Mouse (Mus musculus): ENCODE measurements around the gene Rxra. TPM values are rescaled to one million over a fixed set of nuclear protein-coding genes. Genes with fewer than 3 reads are reported as not detected.

Gene Rxra
- polyA plus RNA-seq, 1 experiment from 2014 or later, result 9.5 TPM

DNA sequence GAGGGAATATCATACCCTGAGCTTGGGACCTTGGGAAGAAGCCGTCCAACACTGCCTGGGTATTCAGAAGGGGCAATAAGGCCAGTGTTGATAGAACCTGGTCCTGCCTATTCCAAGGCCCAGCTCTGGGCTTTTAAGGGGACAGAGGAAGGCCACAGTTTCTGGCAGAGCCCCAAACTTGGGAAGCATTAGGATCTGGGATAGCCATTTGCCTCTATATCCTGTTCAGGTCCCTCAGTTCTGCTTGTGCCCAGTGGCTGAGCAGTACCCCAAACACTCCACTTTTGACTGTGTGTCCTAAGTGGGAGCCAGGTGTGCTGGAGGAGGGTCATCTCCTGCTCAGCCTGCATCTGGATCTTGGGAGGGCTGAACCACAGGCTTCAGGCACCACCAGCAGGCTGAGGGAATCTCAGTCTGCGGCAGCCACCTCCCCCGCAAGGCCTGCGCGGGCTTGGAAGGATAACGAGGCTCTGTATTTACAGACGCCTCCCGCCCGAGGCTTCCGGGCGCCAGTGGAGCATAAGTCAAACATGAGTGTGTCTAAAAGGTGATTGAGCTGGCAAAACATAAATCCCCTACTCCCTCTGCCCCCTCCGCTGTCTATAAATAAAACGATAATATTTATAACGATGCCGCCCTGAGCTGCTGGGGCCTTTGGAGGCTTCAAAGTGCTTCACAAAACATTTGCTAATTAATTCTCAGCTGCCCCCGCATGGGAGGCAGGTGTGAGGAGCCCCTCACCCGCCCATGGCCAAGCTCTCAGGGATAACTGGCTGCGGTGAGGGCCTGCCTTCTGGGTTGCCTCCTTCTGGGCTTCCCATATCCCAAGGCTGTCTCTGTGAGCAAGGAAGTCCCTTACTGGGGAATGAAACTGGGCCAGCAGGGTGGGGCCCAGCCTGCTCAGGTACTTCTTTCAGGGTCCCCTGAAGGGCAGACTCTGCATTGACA, 69.7 kb downstream of the Rxra start:
- Histone ChIP-seq H3K36me3 (peaks cover 39% of the 10 kb centered on the region), H3K4me1 (peaks cover 42% of the 10 kb centered on the region), H3K4me3 (no peak overlapping the region), H3K27me3 (no peaks in the 10 kb centered on the region), H3K9ac (replicated peaks) (no peak overlapping the region), H3K4me2 (replicated peaks) (no peak overlapping the region), H3K27ac (replicated peaks) (peak overlapping the region; percentile 39), H3K9me3 (no peaks in the 10 kb centered on the region)
- 30% methylated on average over 18 of the region's 18 CpGs for whole genome bisulfite sequencing
- peak; percentile 47; the same call in 1 of the 2 replicates for ATAC-seq (ENCODE audit: low FRiP score, low read depth)

DNA sequence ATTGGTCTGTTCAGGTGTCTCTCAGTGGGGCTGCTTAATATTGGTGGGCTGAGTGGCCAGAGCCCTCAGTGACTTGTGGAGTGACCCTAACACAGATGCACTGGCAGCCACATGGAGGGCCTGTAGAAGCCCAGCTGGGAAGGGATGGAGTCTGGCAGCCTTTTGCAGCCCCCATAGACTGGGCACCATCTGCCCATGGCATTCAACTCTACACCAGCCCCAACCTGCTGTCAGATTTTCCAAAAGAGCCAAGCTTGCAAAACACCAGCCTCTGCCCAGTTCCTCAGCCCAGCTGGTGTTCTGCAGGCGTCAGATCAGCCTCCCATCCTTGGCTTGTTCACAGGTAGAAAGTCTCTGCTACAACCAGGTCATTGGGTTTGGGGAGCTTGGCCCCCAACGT, 70.6 kb downstream of the Rxra start:
- Histone ChIP-seq H3K27ac (replicated peaks) (0 out of 2 replicates have a peak overlapping the region, but pooled peaks have one; percentile 30), H3K9me3 (no peaks in the 10 kb centered on the region), H3K9ac (replicated peaks) (no peak overlapping the region), H3K4me1 (peaks cover 38% of the 10 kb centered on the region), H3K4me2 (replicated peaks) (no peak overlapping the region), H3K36me3 (peaks cover 35% of the 10 kb centered on the region), H3K4me3 (no peak overlapping the region), H3K27me3 (no peaks in the 10 kb centered on the region)
- ATAC-seq (ENCODE audit: low FRiP score, low read depth), result no peak
- 45% methylated on average over 2 of the region's 2 CpGs for WGBS

DNA sequence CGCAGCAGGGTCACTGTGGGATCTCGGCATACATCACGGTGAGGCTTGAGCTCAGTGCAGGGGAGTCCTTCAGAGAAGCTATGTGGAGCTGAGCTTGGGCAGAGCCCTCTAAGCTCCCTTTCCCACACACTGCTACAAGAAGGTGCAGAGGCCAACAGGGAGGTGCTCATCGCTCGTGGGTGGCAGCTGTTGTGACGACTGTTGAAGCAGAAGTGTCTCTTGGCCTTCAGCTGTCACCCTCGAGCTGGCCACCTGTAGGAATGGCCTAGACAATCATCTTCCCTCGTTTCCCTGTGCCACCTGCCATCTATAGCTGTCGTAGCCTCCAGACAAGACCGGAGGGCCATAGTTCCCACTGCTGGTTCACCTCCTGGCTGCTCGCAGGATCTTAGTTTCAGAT, 72.7 kb downstream of the Rxra start:
- ATAC-seq (ENCODE audit: low FRiP score, low read depth), result no peak
- H3K4me1 ChIP-seq, result peaks cover 37% of the 10 kb centered on the region
- no peaks in the 10 kb centered on the region for H3K27me3 ChIP-seq
- no peaks in the 10 kb centered on the region for H3K9me3 ChIP-seq
- H3K36me3 ChIP-seq, result peaks cover 45% of the 10 kb centered on the region
- no peak overlapping the region for H3K27ac ChIP-seq (replicated peaks)
- no peak overlapping the region for H3K4me3 ChIP-seq
- H3K9ac ChIP-seq (replicated peaks), result no peak overlapping the region
- 90% methylated on average over 11 of the region's 11 CpGs for WGBS
- H3K4me2 ChIP-seq (replicated peaks), result no peak overlapping the region

DNA sequence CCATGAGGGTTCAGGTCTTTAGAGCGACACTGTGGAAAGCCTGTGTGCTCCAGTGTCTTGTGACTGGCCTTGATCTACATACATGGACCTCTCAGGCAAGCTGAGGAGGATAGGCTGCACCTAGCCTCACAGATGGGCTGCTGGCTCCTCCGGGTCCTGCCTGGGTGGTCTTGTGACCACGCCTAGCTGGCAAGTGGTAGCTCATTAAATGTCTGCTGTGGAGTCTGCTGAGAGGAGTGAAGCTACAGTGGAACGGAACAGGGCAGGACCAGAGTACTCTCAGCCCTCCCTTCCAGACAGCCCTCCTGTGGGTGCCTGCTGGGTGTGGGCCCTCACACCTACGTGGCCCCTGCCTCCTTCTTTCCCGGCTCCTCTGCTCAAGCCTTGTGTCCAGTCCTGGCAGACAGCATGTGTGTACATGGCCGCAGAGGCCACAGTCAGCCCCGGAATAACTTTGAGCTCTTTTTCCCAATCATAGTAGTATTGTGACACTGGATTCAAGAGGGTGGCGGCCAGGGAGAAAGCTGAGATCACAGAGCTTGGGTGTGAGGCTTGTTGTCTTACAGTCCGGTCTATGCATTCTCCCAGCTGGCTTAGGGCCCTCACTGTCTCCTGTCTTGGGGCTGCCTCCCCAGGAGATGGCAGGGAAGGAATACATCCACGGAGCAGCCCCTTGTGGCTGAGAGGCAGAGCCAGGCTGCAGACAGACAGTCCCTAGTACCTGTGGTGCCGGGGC, 74.3 kb downstream of the Rxra start:
- no peak overlapping the region for H3K4me2 ChIP-seq (replicated peaks)
- no peaks in the 10 kb centered on the region for H3K27me3 ChIP-seq
- peaks cover 45% of the 10 kb centered on the region for H3K36me3 ChIP-seq
- no peak overlapping the region for H3K27ac ChIP-seq (replicated peaks)
- H3K4me1 ChIP-seq, result peaks cover 31% of the 10 kb centered on the region
- no peak overlapping the region for H3K9ac ChIP-seq (replicated peaks)
- H3K9me3 ChIP-seq, result no peaks in the 10 kb centered on the region
- no peak for ATAC-seq (ENCODE audit: low FRiP score, low read depth)
- 78% methylated on average over 12 of the region's 12 CpGs for WGBS
- no peak overlapping the region for H3K4me3 ChIP-seq

DNA sequence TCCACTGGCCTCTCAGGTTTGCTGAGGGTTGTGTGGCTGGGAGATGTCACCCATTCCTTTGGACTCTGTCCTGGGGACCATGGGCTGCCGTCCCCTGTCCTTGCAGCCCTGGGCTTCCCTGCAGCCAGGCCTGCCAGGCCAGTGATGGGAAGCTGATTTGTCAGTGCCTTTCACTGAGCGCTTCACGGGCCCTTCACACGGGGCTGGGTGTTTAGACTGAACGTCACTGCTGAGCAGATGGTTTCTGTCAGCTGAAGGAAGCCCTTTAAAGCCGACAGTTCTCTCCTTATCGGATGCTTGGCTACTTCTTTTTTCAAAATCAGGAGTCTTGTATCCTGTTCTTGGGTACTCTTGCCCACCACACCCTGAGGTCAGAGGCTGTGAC, 74.9 kb downstream of the Rxra start:
- ATAC-seq (ENCODE audit: low FRiP score, low read depth), result no peak
- Histone ChIP-seq H3K9me3 (no peaks in the 10 kb centered on the region), H3K4me1 (peaks cover 25% of the 10 kb centered on the region), H3K27me3 (no peaks in the 10 kb centered on the region), H3K4me3 (no peak overlapping the region), H3K9ac (replicated peaks) (no peak overlapping the region), H3K36me3 (peaks cover 50% of the 10 kb centered on the region), H3K4me2 (replicated peaks) (no peak overlapping the region), H3K27ac (replicated peaks) (no peak overlapping the region)
- WGBS, result 81% methylated on average over 7 of the region's 7 CpGs

DNA sequence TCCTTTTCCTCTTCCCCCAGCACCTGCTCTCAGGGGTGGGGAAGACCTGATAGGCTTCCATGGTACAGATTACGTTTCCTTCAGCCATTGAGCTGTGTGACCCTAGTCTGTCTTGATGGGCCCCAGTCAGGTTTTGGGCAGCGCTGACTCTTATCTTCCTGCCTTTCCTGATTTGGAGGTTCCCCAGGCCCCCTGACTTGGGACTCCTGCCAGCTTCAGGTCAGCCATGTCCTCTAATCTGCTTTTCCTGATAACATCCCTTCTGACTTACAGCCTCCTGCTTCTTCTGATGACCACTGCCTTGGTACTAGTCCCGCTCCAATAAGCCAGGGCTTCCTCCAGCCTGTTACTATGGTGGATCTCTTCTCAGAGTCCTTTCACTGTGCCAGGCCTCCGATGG, 75.6 kb downstream of the Rxra start:
- 93% methylated on average over 4 of the region's 4 CpGs for WGBS
- Histone ChIP-seq H3K4me2 (replicated peaks) (no peak overlapping the region), H3K9me3 (no peaks in the 10 kb centered on the region), H3K4me3 (no peak overlapping the region), H3K9ac (replicated peaks) (no peak overlapping the region), H3K27ac (replicated peaks) (no peak overlapping the region), H3K4me1 (peaks cover 19% of the 10 kb centered on the region; the same call in 1 of the 2 replicates), H3K36me3 (peaks cover 56% of the 10 kb centered on the region), H3K27me3 (no peaks in the 10 kb centered on the region)
- no peak for ATAC-seq (ENCODE audit: low FRiP score, low read depth)

DNA sequence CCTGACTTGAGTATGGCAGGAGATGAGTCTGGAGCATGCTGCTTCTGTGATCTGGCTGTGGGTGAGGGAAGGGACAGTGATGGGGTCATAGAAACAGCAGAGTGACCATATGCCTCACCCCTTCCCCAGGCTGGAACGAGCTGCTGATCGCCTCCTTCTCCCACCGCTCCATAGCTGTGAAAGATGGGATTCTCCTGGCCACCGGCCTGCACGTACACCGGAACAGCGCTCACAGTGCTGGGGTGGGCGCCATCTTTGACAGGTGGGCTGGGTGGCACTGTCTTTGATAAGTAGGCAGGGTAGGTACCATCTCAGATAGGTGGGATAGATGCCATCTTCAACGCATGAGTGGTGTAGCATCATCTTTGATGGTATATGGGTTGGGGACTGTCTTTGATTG, 77.9 kb downstream of the Rxra start:
- 94% methylated on average over 9 of the region's 9 CpGs for WGBS
- H3K4me1 ChIP-seq, result peaks cover 14% of the 10 kb centered on the region; the same call in 1 of the 2 replicates
- no peak for ATAC-seq (ENCODE audit: low FRiP score, low read depth)
- H3K36me3 ChIP-seq, result peaks cover 66% of the 10 kb centered on the region
- H3K27me3 ChIP-seq, result no peaks in the 10 kb centered on the region; the same call in 1 of the 2 replicates
- no peaks in the 10 kb centered on the region for H3K9me3 ChIP-seq
- no peak overlapping the region for H3K4me3 ChIP-seq
- no peak overlapping the region for H3K9ac ChIP-seq (replicated peaks)
- H3K4me2 ChIP-seq (replicated peaks), result no peak overlapping the region
- no peak overlapping the region for H3K27ac ChIP-seq (replicated peaks)

DNA sequence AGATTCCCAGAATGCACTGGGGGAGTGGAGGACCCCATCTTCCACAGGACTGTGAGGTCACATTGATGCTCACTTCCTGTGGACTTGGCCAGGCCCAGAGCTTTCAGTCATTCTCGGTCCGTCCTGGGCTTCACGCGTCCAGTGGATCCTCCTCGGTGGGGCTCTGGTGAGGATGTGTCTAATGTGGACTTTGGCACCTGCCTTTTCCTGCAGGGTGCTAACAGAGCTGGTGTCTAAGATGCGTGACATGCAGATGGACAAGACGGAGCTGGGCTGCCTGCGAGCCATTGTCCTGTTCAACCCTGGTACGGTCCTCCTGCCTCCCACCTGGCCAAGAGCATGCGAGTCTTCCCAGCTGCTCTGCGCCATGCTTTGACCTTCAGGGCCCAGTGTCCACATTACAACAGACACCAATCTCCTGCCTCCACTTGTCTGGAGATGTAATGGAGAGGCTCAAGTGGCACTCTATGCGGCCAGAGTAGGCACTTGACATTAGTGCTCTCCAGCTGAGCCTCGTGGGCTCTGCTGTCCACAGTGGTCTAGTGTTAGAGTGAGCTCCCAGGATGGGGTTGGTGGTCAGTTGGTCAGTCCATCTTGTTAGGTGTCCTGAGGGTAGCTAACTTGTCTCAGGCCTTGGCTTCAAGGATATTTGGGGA, 79.9 kb downstream of the Rxra start:
- ATAC-seq (ENCODE audit: low FRiP score, low read depth), result no peak
- H3K36me3 ChIP-seq, result peaks cover 66% of the 10 kb centered on the region
- no peak overlapping the region for H3K27ac ChIP-seq (replicated peaks)
- WGBS, result 97% methylated on average over 13 of the region's 13 CpGs
- no peak overlapping the region for H3K9ac ChIP-seq (replicated peaks)
- H3K4me3 ChIP-seq, result no peak overlapping the region
- H3K4me1 ChIP-seq, result peaks cover 3% of the 10 kb centered on the region; the same call in 1 of the 2 replicates
- H3K27me3 ChIP-seq, result no peaks in the 10 kb centered on the region; the same call in 1 of the 2 replicates
- H3K9me3 ChIP-seq, result no peaks in the 10 kb centered on the region
- H3K4me2 ChIP-seq (replicated peaks), result no peak overlapping the region

DNA sequence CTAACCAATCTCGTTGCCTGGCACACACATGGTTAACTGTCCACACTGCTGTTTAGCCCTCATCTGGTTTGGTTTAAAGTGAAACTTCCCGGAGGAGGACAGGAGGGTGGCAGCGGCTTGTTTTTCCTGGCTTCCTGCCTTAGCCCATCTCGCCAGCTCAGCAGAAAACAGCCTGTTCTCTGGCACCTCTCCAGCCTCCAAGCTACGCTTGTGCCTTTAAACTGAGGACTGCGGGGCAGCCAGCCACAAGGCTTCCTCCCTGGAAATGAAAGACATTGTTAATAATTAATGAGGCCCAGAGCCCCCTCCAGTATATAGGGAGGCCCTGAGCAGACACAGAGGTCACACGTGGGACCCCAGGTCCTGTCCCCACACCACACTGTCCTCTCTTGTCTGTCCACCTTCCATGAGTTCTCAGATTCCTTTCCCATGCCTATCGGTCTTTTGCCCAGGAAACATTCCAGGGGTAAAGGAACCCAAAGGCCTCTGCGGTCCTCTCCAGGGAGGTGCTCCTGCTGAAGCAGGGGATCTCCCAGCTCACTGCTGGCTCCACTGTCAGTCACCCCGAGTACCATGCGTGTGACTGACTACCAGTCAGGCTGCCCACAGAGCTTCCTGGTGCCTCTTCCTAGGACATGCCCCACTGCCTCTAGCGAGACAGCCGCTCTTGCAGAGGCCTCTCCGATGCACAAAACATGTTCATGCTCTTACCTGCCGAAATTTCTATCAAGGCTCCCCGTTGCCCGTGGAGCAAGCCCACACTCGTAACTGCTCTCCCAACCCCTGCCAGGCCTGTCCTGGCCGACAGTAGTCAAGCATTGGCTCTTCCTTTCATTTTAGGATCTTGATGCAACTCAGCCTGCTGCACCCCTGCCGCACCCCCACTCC, 82.4 kb downstream of the Rxra start:
- Histone ChIP-seq H3K27ac (replicated peaks) (peak overlapping the region; percentile 32; the same call in 1 of the 2 replicates), H3K4me2 (replicated peaks) (no peak overlapping the region), H3K9ac (replicated peaks) (no peak overlapping the region), H3K36me3 (peaks cover 49% of the 10 kb centered on the region), H3K27me3 (no peaks in the 10 kb centered on the region; the same call in 1 of the 2 replicates), H3K4me3 (no peak overlapping the region), H3K4me1 (peaks cover 4% of the 10 kb centered on the region), H3K9me3 (no peaks in the 10 kb centered on the region)
- no peak for ATAC-seq (ENCODE audit: low FRiP score, low read depth)
- WGBS, result 71% methylated on average over 20 of the region's 20 CpGs

DNA sequence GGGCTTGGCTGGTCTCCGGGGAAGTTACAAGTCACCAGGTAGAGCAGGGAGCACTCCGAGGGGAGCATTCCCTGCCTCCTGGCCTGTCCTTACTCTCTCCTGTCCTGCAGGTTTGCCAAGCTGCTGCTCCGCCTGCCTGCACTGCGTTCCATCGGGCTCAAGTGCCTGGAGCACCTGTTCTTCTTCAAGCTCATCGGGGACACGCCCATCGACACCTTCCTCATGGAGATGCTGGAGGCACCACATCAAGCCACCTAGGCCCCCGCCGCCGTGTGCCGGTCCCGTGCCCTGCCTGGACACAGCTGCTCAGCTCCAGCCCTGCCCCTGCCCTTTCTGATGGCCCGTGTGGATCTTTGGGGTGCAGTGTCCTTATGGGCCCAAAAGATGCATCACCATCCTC, 83.2 kb downstream of the Rxra start:
- H3K27ac ChIP-seq (replicated peaks), result no peak overlapping the region
- 96% methylated on average over 14 of the region's 14 CpGs for WGBS
- no peak overlapping the region for H3K4me2 ChIP-seq (replicated peaks)
- no peaks in the 10 kb centered on the region for H3K9me3 ChIP-seq
- H3K9ac ChIP-seq (replicated peaks), result no peak overlapping the region
- H3K36me3 ChIP-seq, result peaks cover 43% of the 10 kb centered on the region
- no peak overlapping the region for H3K4me3 ChIP-seq
- peaks cover 12% of the 10 kb centered on the region for H3K4me1 ChIP-seq
- H3K27me3 ChIP-seq, result no peaks in the 10 kb centered on the region; the same call in 1 of the 2 replicates
- ATAC-seq (ENCODE audit: low FRiP score, low read depth), result no peak

Data from midbrain, embryonic 12.5 days (tissue).